Mouse (Mus musculus) embryo, embryonic 11 days (tissue): Measurements from ENCODE around the gene Cfap74.

Source experiments
- DNase-seq: peaks from one replicate; pipeline ENCODE4 v3.0.0-alpha.2; 2015

Cfap74 gene

DNA sequence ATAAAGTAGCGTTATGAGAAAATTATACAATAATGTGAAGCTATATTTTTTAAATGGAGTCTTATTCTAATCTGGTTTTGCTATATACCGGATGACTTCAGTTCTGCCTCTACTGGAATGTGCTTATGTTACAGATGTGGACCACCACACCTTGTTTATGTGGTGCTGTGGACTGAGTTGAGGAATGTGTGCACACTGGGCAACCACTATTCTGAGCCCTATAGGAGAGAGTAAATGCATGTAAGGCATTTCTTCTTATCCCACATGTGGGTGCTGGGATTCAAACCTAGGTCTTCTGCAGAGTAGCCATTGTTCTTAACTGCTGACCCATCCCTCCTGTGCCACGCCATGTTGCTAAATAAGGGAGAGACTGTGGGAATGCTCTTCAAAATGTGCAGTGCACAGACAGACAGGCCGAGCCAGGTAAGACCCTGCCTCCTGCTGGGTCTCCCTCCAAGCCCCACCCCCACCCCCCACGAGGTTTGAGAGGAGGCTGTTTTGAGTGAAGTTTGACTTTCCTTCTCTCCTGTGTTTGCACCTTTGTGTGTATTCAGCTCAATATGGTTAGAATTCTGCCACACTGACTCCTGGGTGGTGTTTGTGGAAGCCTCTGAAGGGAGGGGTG lies 96.8 kb downstream of the Cfap74 start:
- no peak for DNase-seq

GRCm38 (mm10) chr4:155508614-155509013 lies 99.6 kb downstream of the Cfap74 start:
- no peak for DNase-seq

DNA sequence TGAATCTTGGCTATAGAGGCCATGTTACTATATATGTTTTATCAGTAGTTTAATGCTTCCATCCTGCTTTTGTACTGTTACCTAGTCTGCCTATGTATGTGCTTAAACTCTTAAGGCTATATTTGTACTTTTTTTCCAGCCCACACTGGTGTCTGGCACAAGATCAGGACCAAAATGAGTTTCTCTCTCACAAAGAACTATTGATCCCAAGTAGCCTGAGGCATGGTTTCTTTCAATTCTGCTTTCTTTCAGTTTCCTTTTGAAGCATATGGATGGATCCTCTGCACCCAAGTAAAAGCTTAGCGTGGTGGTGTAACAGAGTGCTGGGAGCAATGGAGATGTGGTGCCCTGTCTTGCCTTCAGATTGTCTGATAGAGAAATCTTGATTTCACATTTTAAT lies 102.0 kb downstream of the Cfap74 start:
- DNase-seq: no peak

GRCm38 (mm10) chr4:155514810-155515209 lies 105.8 kb downstream of the Cfap74 start:
- DNase-seq: no peak
